Mouse (Mus musculus): Measurements from ENCODE around the gene Slc1a1. TPM values are rescaled to one million over a fixed set of nuclear protein-coding genes. Genes with fewer than 3 reads are reported as not detected.

Gene Slc1a1
- polyA plus RNA-seq, 1 experiment from 2014 or later, result 0.56 TPM

GRCm38 (mm10) chr19:28807497-28807871 lies 27.4 kb upstream of the Slc1a1 start:
- H3K9ac ChIP-seq (ENCODE audit: low read length), result no peak overlapping the region
- 60% methylated on average over 2 of the region's 2 CpGs for WGBS

GRCm38 (mm10) chr19:28818286-28818685 lies 16.6 kb upstream of the Slc1a1 start:
- Histone ChIP-seq H3K4me1 (ENCODE audit: control insufficient read depth, insufficient read depth, low read length) (no peaks in the 10 kb centered on the region), H3K9me3 (replicated peaks; ENCODE audit: control insufficient read depth, low read length) (no peaks in the 10 kb centered on the region), H3K4me3 (replicated peaks; ENCODE audit: low read length) (no peak overlapping the region), H3K36me3 (ENCODE audit: control insufficient read depth, insufficient read depth, low read length) (no peaks in the 10 kb centered on the region), H3K27ac (ENCODE audit: low read length) (no peak overlapping the region), H3K27me3 (ENCODE audit: control insufficient read depth, insufficient read depth, low read length) (no peaks in the 10 kb centered on the region), H3K4me2 (ENCODE audit: low read depth, low read length) (no peak overlapping the region), H3K9ac (ENCODE audit: low read length) (no peak overlapping the region)
- WGBS, result 70% methylated on average over 4 of the region's 4 CpGs
- ATAC-seq (ENCODE audit: insufficient read depth, low FRiP score), result no peak

More at GRCm38 (mm10) chr19:28807497-28807871, 27.4 kb upstream of the Slc1a1 start:
- H3K27ac ChIP-seq (ENCODE audit: low read length), result no peak overlapping the region
- H3K4me1 ChIP-seq (ENCODE audit: control insufficient read depth, insufficient read depth, low read length), result no peaks in the 10 kb centered on the region
- no peaks in the 10 kb centered on the region for H3K9me3 ChIP-seq (replicated peaks; ENCODE audit: control insufficient read depth, low read length)
- no peaks in the 10 kb centered on the region for H3K27me3 ChIP-seq (ENCODE audit: control insufficient read depth, insufficient read depth, low read length)
- no peak overlapping the region for H3K4me2 ChIP-seq (ENCODE audit: low read depth, low read length)
- ATAC-seq (ENCODE audit: insufficient read depth, low FRiP score), result no peak
- H3K4me3 ChIP-seq (replicated peaks; ENCODE audit: low read length), result no peak overlapping the region
- H3K36me3 ChIP-seq (ENCODE audit: control insufficient read depth, insufficient read depth, low read length), result no peaks in the 10 kb centered on the region

GRCm38 (mm10) chr19:28827697-28828328 lies 7.0 kb upstream of the Slc1a1 start:
- H3K36me3 ChIP-seq (ENCODE audit: control insufficient read depth, insufficient read depth, low read length), result no peaks in the 10 kb centered on the region
- H3K4me3 ChIP-seq (replicated peaks; ENCODE audit: low read length), result no peak overlapping the region
- H3K9me3 ChIP-seq (replicated peaks; ENCODE audit: control insufficient read depth, low read length), result no peaks in the 10 kb centered on the region
- WGBS, result 40% methylated on average over 15 of the region's 15 CpGs
- H3K9ac ChIP-seq (ENCODE audit: low read length), result 0 out of 2 replicates have a peak overlapping the region, but pooled peaks have one; percentile 3
- peak; percentile 68; the same call in 1 of the 2 replicates for ATAC-seq (ENCODE audit: insufficient read depth, low FRiP score)
- H3K4me1 ChIP-seq (ENCODE audit: control insufficient read depth, insufficient read depth, low read length), result no peaks in the 10 kb centered on the region
- H3K4me2 ChIP-seq (ENCODE audit: low read depth, low read length), result peak overlapping the region; percentile 16; the same call in 1 of the 2 replicates
- H3K27ac ChIP-seq (ENCODE audit: low read length), result no peak overlapping the region
- H3K27me3 ChIP-seq (ENCODE audit: control insufficient read depth, insufficient read depth, low read length), result no peaks in the 10 kb centered on the region; the same call in 1 of the 2 replicates

GRCm38 (mm10) chr19:28831324-28831723 lies 3.5 kb upstream of the Slc1a1 start:
- ATAC-seq (ENCODE audit: insufficient read depth, low FRiP score), result no peak
- Histone ChIP-seq H3K4me3 (replicated peaks; ENCODE audit: low read length) (no peak overlapping the region), H3K9me3 (replicated peaks; ENCODE audit: control insufficient read depth, low read length) (no peaks in the 10 kb centered on the region), H3K4me1 (ENCODE audit: control insufficient read depth, insufficient read depth, low read length) (peaks cover 4% of the 10 kb centered on the region; the same call in 1 of the 2 replicates), H3K27ac (ENCODE audit: low read length) (no peak overlapping the region), H3K4me2 (ENCODE audit: low read depth, low read length) (no peak overlapping the region), H3K36me3 (ENCODE audit: control insufficient read depth, insufficient read depth, low read length) (no peaks in the 10 kb centered on the region), H3K9ac (ENCODE audit: low read length) (no peak overlapping the region), H3K27me3 (ENCODE audit: control insufficient read depth, insufficient read depth, low read length) (peaks cover 13% of the 10 kb centered on the region)

- no peaks in the 10 kb centered on the region for H3K9me3 ChIP-seq (replicated peaks; ENCODE audit: control insufficient read depth, low read length)
- no peaks in the 10 kb centered on the region for H3K36me3 ChIP-seq (ENCODE audit: control insufficient read depth, insufficient read depth, low read length)
- H3K4me3 ChIP-seq (replicated peaks; ENCODE audit: low read length), result no peak overlapping the region
- peaks cover 4% of the 10 kb centered on the region; the same call in 1 of the 2 replicates for H3K4me1 ChIP-seq (ENCODE audit: control insufficient read depth, insufficient read depth, low read length)
- no peak for ATAC-seq (ENCODE audit: insufficient read depth, low FRiP score)
- no peak overlapping the region for H3K27ac ChIP-seq (ENCODE audit: low read length)
- WGBS, result 77% methylated on average over 3 of the region's 3 CpGs
- no peak overlapping the region for H3K9ac ChIP-seq (ENCODE audit: low read length)
- peaks cover 16% of the 10 kb centered on the region for H3K27me3 ChIP-seq (ENCODE audit: control insufficient read depth, insufficient read depth, low read length)
- no peak overlapping the region for H3K4me2 ChIP-seq (ENCODE audit: low read depth, low read length)
Measured at GRCm38 (mm10) chr19:28832605-28833004, 2.2 kb upstream of the Slc1a1 start.

- H3K27ac ChIP-seq (ENCODE audit: low read length), result no peak overlapping the region
- H3K4me2 ChIP-seq (ENCODE audit: low read depth, low read length), result peak overlapping the region; percentile 99
- H3K9me3 ChIP-seq (replicated peaks; ENCODE audit: control insufficient read depth, low read length), result no peaks in the 10 kb centered on the region
- H3K9ac ChIP-seq (ENCODE audit: low read length), result no peak overlapping the region
- ATAC-seq (ENCODE audit: insufficient read depth, low FRiP score), result peak; percentile 47; the same call in 1 of the 2 replicates
- H3K4me3 ChIP-seq (replicated peaks; ENCODE audit: low read length), result peak overlapping the region; percentile 58
- peaks cover 4% of the 10 kb centered on the region; the same call in 1 of the 2 replicates for H3K4me1 ChIP-seq (ENCODE audit: control insufficient read depth, insufficient read depth, low read length)
- WGBS, result 14% methylated on average over 10 of the region's 10 CpGs
- no peaks in the 10 kb centered on the region for H3K36me3 ChIP-seq (ENCODE audit: control insufficient read depth, insufficient read depth, low read length)
- peaks cover 16% of the 10 kb centered on the region for H3K27me3 ChIP-seq (ENCODE audit: control insufficient read depth, insufficient read depth, low read length)
Measured at GRCm38 (mm10) chr19:28834388-28834787, 461 bp upstream of the Slc1a1 start.

- WGBS, result 11% methylated on average over 9 of the region's 9 CpGs
- ATAC-seq (ENCODE audit: insufficient read depth, low FRiP score), result no peak
- peak overlapping the region; percentile 64; the same call in 1 of the 2 replicates for H3K9ac ChIP-seq (ENCODE audit: low read length)
Measured at GRCm38 (mm10) chr19:28835500-28835864, 633 bp downstream of the Slc1a1 start.

GRCm38 (mm10) chr19:28836116-28836515 lies 1.3 kb downstream of the Slc1a1 start:
- whole genome bisulfite sequencing, result 51% methylated on average over 3 of the region's 3 CpGs

More at GRCm38 (mm10) chr19:28835500-28835864, 633 bp downstream of the Slc1a1 start:
- H3K27ac ChIP-seq (ENCODE audit: low read length), result no peak overlapping the region
- no peaks in the 10 kb centered on the region for H3K9me3 ChIP-seq (replicated peaks; ENCODE audit: control insufficient read depth, low read length)
- peaks cover 16% of the 10 kb centered on the region for H3K27me3 ChIP-seq (ENCODE audit: control insufficient read depth, insufficient read depth, low read length)
- H3K4me3 ChIP-seq (replicated peaks; ENCODE audit: low read length), result peak overlapping the region; percentile 58
- peaks cover 4% of the 10 kb centered on the region; the same call in 1 of the 2 replicates for H3K4me1 ChIP-seq (ENCODE audit: control insufficient read depth, insufficient read depth, low read length)
- peak overlapping the region; percentile 99 for H3K4me2 ChIP-seq (ENCODE audit: low read depth, low read length)
- H3K36me3 ChIP-seq (ENCODE audit: control insufficient read depth, insufficient read depth, low read length), result no peaks in the 10 kb centered on the region

GRCm38 (mm10) chr19:28836651-28837410 lies 2.0 kb downstream of the Slc1a1 start:
- Histone ChIP-seq H3K27ac (ENCODE audit: low read length) (no peak overlapping the region), H3K27me3 (ENCODE audit: control insufficient read depth, insufficient read depth, low read length) (peaks cover 16% of the 10 kb centered on the region), H3K36me3 (ENCODE audit: control insufficient read depth, insufficient read depth, low read length) (no peaks in the 10 kb centered on the region), H3K9ac (ENCODE audit: low read length) (no peak overlapping the region), H3K4me1 (ENCODE audit: control insufficient read depth, insufficient read depth, low read length) (peaks cover 4% of the 10 kb centered on the region; the same call in 1 of the 2 replicates), H3K4me2 (ENCODE audit: low read depth, low read length) (no peak overlapping the region), H3K9me3 (replicated peaks; ENCODE audit: control insufficient read depth, low read length) (no peaks in the 10 kb centered on the region), H3K4me3 (replicated peaks; ENCODE audit: low read length) (no peak overlapping the region)
- 67% methylated on average over 11 of the region's 11 CpGs for whole genome bisulfite sequencing
- ATAC-seq (ENCODE audit: insufficient read depth, low FRiP score), result no peak

More at GRCm38 (mm10) chr19:28836116-28836515, 1.3 kb downstream of the Slc1a1 start:
- peaks cover 16% of the 10 kb centered on the region for H3K27me3 ChIP-seq (ENCODE audit: control insufficient read depth, insufficient read depth, low read length)
- H3K9ac ChIP-seq (ENCODE audit: low read length), result no peak overlapping the region
- H3K27ac ChIP-seq (ENCODE audit: low read length), result no peak overlapping the region
- no peak overlapping the region for H3K4me2 ChIP-seq (ENCODE audit: low read depth, low read length)
- peaks cover 4% of the 10 kb centered on the region; the same call in 1 of the 2 replicates for H3K4me1 ChIP-seq (ENCODE audit: control insufficient read depth, insufficient read depth, low read length)
- no peaks in the 10 kb centered on the region for H3K9me3 ChIP-seq (replicated peaks; ENCODE audit: control insufficient read depth, low read length)
- no peak overlapping the region for H3K4me3 ChIP-seq (replicated peaks; ENCODE audit: low read length)
- no peak for ATAC-seq (ENCODE audit: insufficient read depth, low FRiP score)
- no peaks in the 10 kb centered on the region for H3K36me3 ChIP-seq (ENCODE audit: control insufficient read depth, insufficient read depth, low read length)
